In the genomic region with DNA sequence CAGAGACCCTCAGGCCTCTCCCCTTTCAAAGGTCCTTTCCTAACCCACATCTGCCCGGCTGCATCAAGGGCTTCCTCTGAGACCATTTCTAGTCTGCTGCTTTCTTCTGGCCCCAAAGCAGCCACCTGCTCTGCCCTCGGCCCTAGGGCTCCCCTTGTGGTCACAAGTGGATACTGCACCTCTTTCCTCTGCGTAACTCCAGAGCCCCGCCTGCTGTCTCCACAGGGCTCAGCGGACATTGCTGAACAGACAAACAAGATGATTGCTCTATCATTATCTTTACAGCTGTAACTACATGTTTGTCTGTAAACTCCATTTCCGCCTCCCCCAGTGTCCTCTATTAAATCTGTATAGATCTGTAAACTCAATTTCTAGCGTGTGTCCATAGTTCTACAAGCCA, we compare ENCODE assay signal across 9 mouse cellular contexts. TPM values are rescaled to one million over a fixed set of nuclear protein-coding genes. Genes with fewer than 3 reads are reported as not detected.
A peak's percentile ranks its signal among the peaks of the same experiment; 100 is the strongest.
DNase-seq lines count a peak whose midpoint lies in the region; ATAC-seq and TF ChIP-seq lines count a peak whose summit lies in the region.
"Had no signal": no experiment of that assay in that cellular context is flagged by ENCODE, and none has a peak within 500 bp of the region (broad histone marks: within the 10 kb centered on the region; RNA-seq: fewer than 3 reads in every experiment).

No protein-coding gene starts in this region.

- peaks cover 22% of the 10 kb centered on the region; the same call in 1 of the 2 replicates for H3K27me3 ChIP-seq in liver, embryonic 12.5 days (replicated peaks)
- H3K27me3 ChIP-seq in midbrain, postnatal 0 days (ENCODE audit: insufficient read depth, low read length) = no peaks in the 10 kb centered on the region
- H3K27me3 ChIP-seq: embryonic facial prominence, embryonic 13.5 days had no signal

- H3K36me3 ChIP-seq in liver, embryonic 12.5 days = no peaks in the 10 kb centered on the region
- no peaks in the 10 kb centered on the region for H3K36me3 ChIP-seq in midbrain, postnatal 0 days (ENCODE audit: insufficient read depth, low read length)
- H3K36me3 ChIP-seq: embryonic facial prominence, embryonic 13.5 days had no signal

- peak; percentile 71 for DNase-seq in liver
- peak; percentile 86 to 89 for DNase-seq in cerebellum, adult 18-20 months
- DNase-seq in frontal cortex, adult 2 months (ENCODE audit: extremely low spot score in 1 of 2, low spot score in 1 of 2) = peak; percentile 54 to 92
- peak; percentile 80 for DNase-seq in induced T-regulatory cell, adult 2 months (ENCODE audit: low read depth)
- DNase-seq in left cerebral cortex, postnatal 10 days (ENCODE audit: extremely low spot score in 1 of 2, low spot score in 2 of 2) = peak; percentile 63 to 81
- peak; percentile 82 for DNase-seq in midbrain, postnatal 0 days (ENCODE audit: low spot score)
- DNase-seq in spleen, postnatal 36 days (ENCODE audit: low spot score in 2 of 2) = peak; percentile 64

- intact Hi-C loops in left cerebral cortex, postnatal 10 days (cut with DNase I) = loop anchor here (5.0 kb wide), 1 partner anchor 385 kb away; no protein-coding TSS in a partner anchor

- WGBS in liver, embryonic 12.5 days (ENCODE audit: insufficient replicate concordance) = 9% methylated on average over 7 of the region's 7 CpGs
- WGBS in midbrain, postnatal 0 days = 6% methylated on average over 7 of the region's 7 CpGs

- H3K27ac ChIP-seq in liver, embryonic 12.5 days = no peak overlapping the region
- H3K27ac ChIP-seq in midbrain, postnatal 0 days (ENCODE audit: low read depth, low read length) = no peak overlapping the region
- H3K27ac ChIP-seq: embryonic facial prominence, embryonic 13.5 days had no signal

- H3K9me3 ChIP-seq in liver, embryonic 12.5 days (replicated peaks) = no peaks in the 10 kb centered on the region
- H3K9me3 ChIP-seq in midbrain, postnatal 0 days (ENCODE audit: low read length) = no peaks in the 10 kb centered on the region
- H3K9me3 ChIP-seq: embryonic facial prominence, embryonic 13.5 days had no signal

- H3K4me2 ChIP-seq in liver, embryonic 12.5 days = no peak overlapping the region
- H3K4me2 ChIP-seq in midbrain, postnatal 0 days (ENCODE audit: low read depth, low read length, poor library complexity, severe bottlenecking) = no peak overlapping the region
- H3K4me2 ChIP-seq: embryonic facial prominence, embryonic 13.5 days had no signal

- no peak overlapping the region for H3K4me3 ChIP-seq in liver, embryonic 12.5 days
- H3K4me3 ChIP-seq in midbrain, postnatal 0 days (ENCODE audit: low read depth, low read length) = no peak overlapping the region
- H3K4me3 ChIP-seq: embryonic facial prominence, embryonic 13.5 days had no signal

- no peaks in the 10 kb centered on the region for H3K4me1 ChIP-seq in liver, embryonic 12.5 days
- H3K4me1 ChIP-seq in midbrain, postnatal 0 days (ENCODE audit: insufficient read depth, low read length) = peaks cover 8% of the 10 kb centered on the region; the same call in 1 of the 2 replicates

- no peak overlapping the region for H3K9ac ChIP-seq in liver, embryonic 12.5 days
- H3K9ac ChIP-seq in midbrain, postnatal 0 days (replicated peaks; ENCODE audit: low read length, poor library complexity, severe bottlenecking) = no peak overlapping the region
- H3K9ac ChIP-seq: embryonic facial prominence, embryonic 13.5 days had no signal

- TF ChIP-seq CTCF in midbrain, postnatal 0 days (IDR thresholded peaks at IDR 0.05) = peak; percentile 99

- no peak for ATAC-seq in liver, embryonic 12.5 days
- ATAC-seq in midbrain, postnatal 0 days (ENCODE audit: low FRiP score) = no peak

RNA-seq across cellular contexts. Expression of a gene that starts 37.1 kb away (rescaled TPM):
- 10.1 and 10.8 TPM in 2 replicates for polyA plus RNA-seq in liver, embryonic 12.5 days (2016; fragmentation: Nextera tagmentation; extraction: Ambion mirVana)
- 74.6 and 80.1 TPM in 2 replicates for polyA plus RNA-seq in frontal cortex, adult 2 months (2012; rRNA removed)
- 100 to 1,000 TPM; 126 to 127 TPM for total RNA-seq in left cerebral cortex, postnatal 10 days (2021)
- 98.7 and 109 TPM in 2 replicates for total RNA-seq in midbrain, postnatal 0 days (2014; rRNA removed)
- 15.4 and 16.2 TPM in 2 replicates for polyA plus RNA-seq in midbrain, postnatal 0 days (2015; fragmentation: Nextera tagmentation; extraction: Ambion mirVana)
